16 mouse cellular contexts compared by ENCODE assay signal in genomic region chr4:5459028-5459695, GRCm38 (mm10).
"Had no signal": no experiment of that assay in that cellular context is flagged by ENCODE, and none has a peak within 500 bp of the region (broad histone marks: within the 10 kb centered on the region; RNA-seq: fewer than 3 reads in every experiment).

No protein-coding gene starts in this region.

- H3K9me3 ChIP-seq: neural tube, embryonic 13.5 days; neural tube, embryonic 15.5 days; stomach, embryonic 15.5 days had no signal

- H3K27ac ChIP-seq: neural tube, embryonic 13.5 days; neural tube, embryonic 15.5 days; stomach, embryonic 15.5 days; stomach, postnatal 0 days had no signal

- H3K36me3 ChIP-seq: neural tube, embryonic 13.5 days; neural tube, embryonic 15.5 days; stomach, embryonic 15.5 days had no signal

- H3K4me2 ChIP-seq: neural tube, embryonic 13.5 days; neural tube, embryonic 15.5 days; stomach, embryonic 15.5 days had no signal

- H3K4me1 ChIP-seq: neural tube, embryonic 13.5 days; neural tube, embryonic 15.5 days; stomach, embryonic 15.5 days had no signal

- H3K9ac ChIP-seq: neural tube, embryonic 13.5 days; neural tube, embryonic 15.5 days; stomach, embryonic 15.5 days had no signal

- H3K4me3 ChIP-seq: neural tube, embryonic 13.5 days; neural tube, embryonic 15.5 days; stomach, embryonic 15.5 days had no signal

- H3K27me3 ChIP-seq: neural tube, embryonic 13.5 days; neural tube, embryonic 15.5 days; stomach, embryonic 15.5 days had no signal

- DNase-seq: retina, postnatal 1 day; right cerebral cortex, adult 18-20 months; right cerebral cortex, postnatal 14 days; right cerebral cortex, postnatal 25 days; right cerebral cortex, postnatal 4 days; spleen, adult 18-20 months; thymus, adult 18-20 months; thymus, adult 2 months; thymus, postnatal 14 days; thymus, postnatal 25 days; thymus, postnatal 36 days; thymus, postnatal 4 days had no signal
